Mouse (Mus musculus): ENCODE results near the gene Tacc2. TPM values are rescaled to one million over a fixed set of nuclear protein-coding genes. Genes with fewer than 3 reads are reported as not detected.
"Not testable (repeated sequence)": the region's sequence is repeated elsewhere in the genome, so short reads cannot be mapped to it uniquely, and the experiment has no call there.

Tacc2 gene
- 69.4 and 75.5 TPM in 2 replicates for polyA plus RNA-seq (2016; fragmentation: Nextera tagmentation; extraction: Ambion mirVana)

GRCm38 (mm10) chr7:130577388-130578003 is at the start of gene Tacc2:
TSS of gene Tacc2 (plus strand) at chr7:130577438.
- H3K4me3 ChIP-seq, result no peak within 1 kb of the TSS; the same call in 1 of the 2 replicates
- H3K9ac ChIP-seq, result no peak within 1 kb of the TSS

GRCm38 (mm10) chr7:130531138-130531537 is 46.1 kb upstream of the Tacc2 start:
- H3K4me1 ChIP-seq; H3K9ac ChIP-seq; H3K27me3 ChIP-seq; ATAC-seq (ENCODE audit: low FRiP score); H3K27ac ChIP-seq; H3K4me2 ChIP-seq (replicated peaks); H3K4me3 ChIP-seq; H3K9me3 ChIP-seq (replicated peaks): not testable (repeated sequence)
- 94% methylated on average over 15 of the region's 15 CpGs for WGBS
- H3K36me3 ChIP-seq, result peaks cover 30% of the 10 kb centered on the region

More at GRCm38 (mm10) chr7:130577388-130578003, at the start of gene Tacc2:
- 51% methylated on average over 15 of the region's 15 CpGs for WGBS
- peak within 1 kb of the TSS; percentile 30; the same call in 1 of the 2 replicates for H3K27ac ChIP-seq
- H3K36me3 ChIP-seq, result no peaks in the 10 kb centered on the region
- no peaks in the 10 kb centered on the region for H3K9me3 ChIP-seq (replicated peaks)
- H3K4me1 ChIP-seq, result peaks cover 8% of the 10 kb centered on the region; the same call in 1 of the 2 replicates
- H3K4me2 ChIP-seq (replicated peaks), result peak within 1 kb of the TSS; percentile 31
- no peaks in the 10 kb centered on the region for H3K27me3 ChIP-seq
- ATAC-seq (ENCODE audit: low FRiP score), result no peak

DNA sequence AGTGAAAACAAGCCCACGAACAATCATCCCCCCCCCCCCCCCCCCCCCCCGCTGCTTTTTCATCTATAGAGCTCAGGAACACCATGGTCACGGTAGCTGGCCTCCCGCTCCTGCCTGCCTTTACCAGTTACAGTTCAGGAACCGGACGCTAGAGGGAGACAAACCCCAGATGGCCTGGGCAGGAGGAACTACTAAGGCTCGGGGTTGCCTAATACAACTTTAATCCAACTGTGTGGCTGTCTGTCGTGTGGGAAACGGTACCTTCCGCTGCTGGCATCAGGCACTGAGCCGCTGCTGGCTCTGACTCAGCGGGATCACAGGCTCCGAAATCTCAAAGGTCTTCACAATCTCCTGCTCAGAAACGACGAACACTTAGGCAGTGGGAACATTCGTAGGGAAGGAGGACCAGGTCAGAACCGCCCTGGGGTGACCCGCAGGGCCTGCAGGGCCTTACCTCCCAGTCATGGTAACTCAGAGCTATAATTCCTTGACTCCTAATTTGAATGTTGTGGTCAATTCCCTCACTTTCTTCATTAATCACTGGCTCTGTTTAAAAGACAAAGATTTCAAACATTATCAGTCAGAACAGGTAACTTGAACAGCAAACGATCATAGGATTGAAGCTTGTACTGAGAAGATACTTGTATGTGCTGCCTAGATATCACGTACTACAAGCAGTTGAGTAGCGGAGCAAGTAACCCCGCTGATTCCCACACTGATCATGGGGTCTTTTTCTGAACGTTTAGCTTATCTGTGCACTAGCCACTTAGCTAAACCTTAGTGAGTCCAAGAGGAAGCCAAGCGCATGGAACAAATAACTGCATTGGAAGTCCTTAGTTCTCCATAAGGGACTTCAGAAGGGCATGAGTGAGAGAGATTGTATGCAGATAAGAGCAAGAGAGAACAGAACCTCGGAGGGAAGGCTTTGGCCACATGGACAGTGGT is 43.6 kb upstream of the Tacc2 start:
- H3K27me3 ChIP-seq, result no peaks in the 10 kb centered on the region
- 50% methylated on average over 25 of the region's 25 CpGs for WGBS
- H3K4me3 ChIP-seq, result no peak overlapping the region
- no peak overlapping the region for H3K27ac ChIP-seq
- H3K4me1 ChIP-seq, result no peaks in the 10 kb centered on the region
- H3K9me3 ChIP-seq (replicated peaks), result no peaks in the 10 kb centered on the region
- no peak overlapping the region for H3K9ac ChIP-seq
- no peak overlapping the region for H3K4me2 ChIP-seq (replicated peaks)
- H3K36me3 ChIP-seq, result peaks cover 52% of the 10 kb centered on the region
- peak; percentile 60; the same call in 1 of the 2 replicates for ATAC-seq (ENCODE audit: low FRiP score)

DNA sequence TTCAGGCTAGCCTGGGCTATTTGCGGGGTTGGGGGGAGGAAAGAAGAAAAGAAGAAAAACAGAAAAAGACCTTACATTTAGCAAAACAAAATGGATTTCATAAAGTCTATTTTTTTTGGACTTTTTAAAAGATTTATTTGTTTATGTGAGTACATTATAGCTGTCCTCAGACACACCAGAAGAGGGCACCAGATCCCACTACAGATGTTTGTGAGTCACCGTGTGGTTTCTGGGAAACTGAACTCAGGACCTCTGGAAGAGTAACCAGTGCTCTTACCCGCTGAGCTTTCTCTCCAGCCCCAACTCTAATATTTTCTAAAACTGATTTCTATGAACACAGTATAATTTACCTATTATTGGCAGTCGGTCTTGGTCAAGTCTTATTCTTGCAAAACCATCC is 42.1 kb upstream of the Tacc2 start:
- Histone ChIP-seq H3K4me1 (no peaks in the 10 kb centered on the region), H3K9ac (no peak overlapping the region), H3K36me3 (peaks cover 64% of the 10 kb centered on the region), H3K27me3 (no peaks in the 10 kb centered on the region), H3K27ac (no peak overlapping the region), H3K4me3 (no peak overlapping the region), H3K4me2 (replicated peaks) (no peak overlapping the region), H3K9me3 (replicated peaks) (no peaks in the 10 kb centered on the region)
- no peak for ATAC-seq (ENCODE audit: low FRiP score)
- 93% methylated on average over 4 of the region's 4 CpGs for WGBS

DNA sequence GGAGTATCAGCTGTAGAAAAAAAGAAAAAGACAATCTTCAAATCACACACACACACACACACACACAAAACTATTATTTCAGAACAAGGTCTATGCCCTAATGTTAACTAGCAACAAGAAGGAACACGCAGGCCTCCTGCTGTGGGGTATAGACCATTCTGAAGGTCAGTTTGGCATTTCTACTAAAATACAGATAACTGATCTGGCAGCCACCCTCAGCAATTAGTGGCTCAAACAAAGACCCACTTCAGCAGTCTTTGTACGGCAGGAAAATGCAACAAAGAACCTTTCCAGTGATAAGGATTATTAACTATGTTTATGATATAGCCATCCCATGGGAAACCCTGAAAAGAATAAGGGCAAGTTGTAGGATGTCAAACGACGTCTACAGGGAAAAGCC is 40.2 kb upstream of the Tacc2 start:
- WGBS, result 89% methylated on average over 4 of the region's 4 CpGs
- Histone ChIP-seq H3K4me3 (no peak overlapping the region), H3K9me3 (replicated peaks) (no peaks in the 10 kb centered on the region), H3K4me1 (no peaks in the 10 kb centered on the region), H3K36me3 (peaks cover 64% of the 10 kb centered on the region), H3K27me3 (no peaks in the 10 kb centered on the region), H3K4me2 (replicated peaks) (no peak overlapping the region), H3K9ac (no peak overlapping the region), H3K27ac (no peak overlapping the region)
- ATAC-seq (ENCODE audit: low FRiP score), result no peak

- Histone ChIP-seq H3K27me3 (no peaks in the 10 kb centered on the region), H3K4me3 (no peak overlapping the region), H3K4me1 (no peaks in the 10 kb centered on the region), H3K9ac (no peak overlapping the region), H3K4me2 (replicated peaks) (no peak overlapping the region), H3K9me3 (replicated peaks) (no peaks in the 10 kb centered on the region), H3K36me3 (peaks cover 78% of the 10 kb centered on the region), H3K27ac (no peak overlapping the region)
- no peak for ATAC-seq (ENCODE audit: low FRiP score)
- 93% methylated on average over 7 of the region's 7 CpGs for WGBS
Measured at GRCm38 (mm10) chr7:130540176-130540575, 37.1 kb upstream of the Tacc2 start.

DNA sequence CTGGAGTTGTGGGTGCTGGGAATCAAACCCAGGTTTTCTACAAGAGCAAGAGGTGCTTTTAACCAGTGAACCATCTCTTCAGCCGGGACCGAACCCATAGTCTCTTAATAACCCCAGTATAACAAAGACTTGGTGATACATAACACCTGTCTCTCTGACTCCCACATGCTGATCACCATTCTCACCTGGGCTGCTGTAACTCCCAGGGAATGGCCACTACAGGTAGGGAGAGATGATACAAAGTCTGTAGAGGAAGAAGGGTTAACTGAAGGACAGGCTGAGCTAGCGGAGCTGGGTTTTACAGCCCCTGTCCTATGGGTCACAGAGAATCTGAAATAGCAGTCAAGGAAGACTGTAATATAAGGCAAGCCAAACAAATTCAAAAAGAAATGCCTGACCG is 34.1 kb upstream of the Tacc2 start:
- no peak overlapping the region for H3K27ac ChIP-seq
- no peaks in the 10 kb centered on the region for H3K9me3 ChIP-seq (replicated peaks)
- H3K27me3 ChIP-seq, result no peaks in the 10 kb centered on the region
- no peak for ATAC-seq (ENCODE audit: low FRiP score)
- 100% methylated on average over 4 of the region's 4 CpGs for WGBS
- no peak overlapping the region for H3K4me2 ChIP-seq (replicated peaks)
- H3K4me1 ChIP-seq, result peaks cover 16% of the 10 kb centered on the region
- peaks cover 52% of the 10 kb centered on the region for H3K36me3 ChIP-seq
- no peak overlapping the region for H3K9ac ChIP-seq
- H3K4me3 ChIP-seq, result no peak overlapping the region

GRCm38 (mm10) chr7:130545401-130545800 is 31.8 kb upstream of the Tacc2 start:
- WGBS, result 95% methylated on average over 5 of the region's 5 CpGs
- H3K9me3 ChIP-seq (replicated peaks), result no peaks in the 10 kb centered on the region
- no peak overlapping the region for H3K27ac ChIP-seq
- H3K4me1 ChIP-seq, result peaks cover 16% of the 10 kb centered on the region
- no peak for ATAC-seq (ENCODE audit: low FRiP score)
- H3K36me3 ChIP-seq, result peaks cover 31% of the 10 kb centered on the region
- peak overlapping the region; percentile 92 for H3K9ac ChIP-seq
- H3K4me3 ChIP-seq, result no peak overlapping the region
- H3K4me2 ChIP-seq (replicated peaks), result peak overlapping the region; percentile 75
- no peaks in the 10 kb centered on the region for H3K27me3 ChIP-seq

DNA sequence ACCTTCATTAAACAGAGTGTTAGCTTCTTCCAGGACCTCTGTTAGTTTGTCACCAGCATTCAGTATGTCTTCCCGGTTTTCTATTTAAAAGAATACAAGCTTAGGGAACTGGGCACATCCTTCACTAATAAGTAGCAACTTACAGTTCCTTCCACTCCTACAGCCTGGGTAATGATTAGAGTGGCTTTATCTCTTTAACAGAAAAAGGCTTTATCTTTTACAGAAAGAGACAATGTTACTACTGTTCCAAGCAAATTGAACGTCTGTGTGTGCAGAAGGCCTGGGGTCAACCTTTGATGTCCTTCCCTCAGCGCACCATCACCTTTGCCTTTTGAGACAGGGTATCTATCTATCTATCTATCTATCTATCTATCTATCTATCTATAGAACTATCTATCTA is 31.3 kb upstream of the Tacc2 start:
- Histone ChIP-seq H3K4me1 (peaks cover 16% of the 10 kb centered on the region), H3K4me2 (replicated peaks) (peak overlapping the region; percentile 75), H3K4me3 (peak overlapping the region; percentile 89), H3K9me3 (replicated peaks) (no peaks in the 10 kb centered on the region), H3K27ac (peak overlapping the region; percentile 98; the same call in 1 of the 2 replicates), H3K36me3 (peaks cover 30% of the 10 kb centered on the region), H3K27me3 (no peaks in the 10 kb centered on the region), H3K9ac (peak overlapping the region; percentile 92)
- WGBS, result 59% methylated on average over 3 of the region's 3 CpGs
- ATAC-seq (ENCODE audit: low FRiP score), result no peak

DNA sequence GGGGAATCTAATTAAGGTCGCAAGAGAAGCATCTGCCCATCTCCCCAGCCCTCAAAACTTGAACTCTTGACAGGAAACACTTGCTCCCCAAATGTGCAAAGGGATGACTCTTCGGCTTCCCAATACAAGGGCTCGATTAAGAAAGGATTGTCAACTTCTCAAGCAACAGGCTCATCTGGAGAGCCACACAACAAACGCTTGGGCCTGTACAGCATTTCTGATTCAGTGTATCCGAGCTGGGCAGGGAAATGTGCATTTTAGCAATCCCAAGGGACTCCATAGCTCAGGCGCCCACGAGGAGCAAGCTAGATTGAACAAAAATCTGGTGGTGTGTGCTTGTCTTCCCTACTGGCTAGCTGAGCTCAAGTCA is 30.8 kb upstream of the Tacc2 start:
- H3K4me2 ChIP-seq (replicated peaks), result peak overlapping the region; percentile 75
- H3K9me3 ChIP-seq (replicated peaks), result no peaks in the 10 kb centered on the region
- no peak for ATAC-seq (ENCODE audit: low FRiP score)
- peak overlapping the region; percentile 92 for H3K9ac ChIP-seq
- peak overlapping the region; percentile 98 for H3K27ac ChIP-seq
- peaks cover 29% of the 10 kb centered on the region for H3K36me3 ChIP-seq
- H3K4me3 ChIP-seq, result peak overlapping the region; percentile 89
- no peaks in the 10 kb centered on the region for H3K27me3 ChIP-seq
- WGBS, result 11% methylated on average over 7 of the region's 7 CpGs
- H3K4me1 ChIP-seq, result peaks cover 16% of the 10 kb centered on the region

GRCm38 (mm10) chr7:130546791-130547484 is 30.3 kb upstream of the Tacc2 start:
- Histone ChIP-seq H3K4me2 (replicated peaks) (peak overlapping the region; percentile 75), H3K27me3 (no peaks in the 10 kb centered on the region), H3K4me3 (peak overlapping the region; percentile 89), H3K4me1 (peaks cover 16% of the 10 kb centered on the region), H3K27ac (peak overlapping the region; percentile 98), H3K9ac (peak overlapping the region; percentile 92), H3K9me3 (replicated peaks) (no peaks in the 10 kb centered on the region), H3K36me3 (peaks cover 24% of the 10 kb centered on the region)
- whole genome bisulfite sequencing, result under 1% methylated on average over 81 of the region's 84 CpGs
- peak; percentile 93 for ATAC-seq (ENCODE audit: low FRiP score)

- H3K36me3 ChIP-seq, result peaks cover 17% of the 10 kb centered on the region
- H3K27ac ChIP-seq, result no peak overlapping the region
- H3K4me2 ChIP-seq (replicated peaks), result peak overlapping the region; percentile 75
- H3K27me3 ChIP-seq, result no peaks in the 10 kb centered on the region
- H3K9ac ChIP-seq, result no peak overlapping the region
- 87% methylated on average over 12 of the region's 12 CpGs for WGBS
- peak; percentile 59 for ATAC-seq (ENCODE audit: low FRiP score)
- H3K4me1 ChIP-seq, result peaks cover 16% of the 10 kb centered on the region
- H3K4me3 ChIP-seq, result peak overlapping the region; percentile 89; the same call in 1 of the 2 replicates
- H3K9me3 ChIP-seq (replicated peaks), result no peaks in the 10 kb centered on the region
Measured at GRCm38 (mm10) chr7:130547635-130548175, 29.5 kb upstream of the Tacc2 start.

Measured in hindbrain, embryonic 12.5 days (tissue).